Mouse (Mus musculus): ENCODE results near the gene Macrod2.
"Not testable (repeated sequence)": the region's sequence is repeated elsewhere in the genome, so short reads cannot be mapped to it uniquely, and the experiment has no call there.

The Macrod2 gene

DNA sequence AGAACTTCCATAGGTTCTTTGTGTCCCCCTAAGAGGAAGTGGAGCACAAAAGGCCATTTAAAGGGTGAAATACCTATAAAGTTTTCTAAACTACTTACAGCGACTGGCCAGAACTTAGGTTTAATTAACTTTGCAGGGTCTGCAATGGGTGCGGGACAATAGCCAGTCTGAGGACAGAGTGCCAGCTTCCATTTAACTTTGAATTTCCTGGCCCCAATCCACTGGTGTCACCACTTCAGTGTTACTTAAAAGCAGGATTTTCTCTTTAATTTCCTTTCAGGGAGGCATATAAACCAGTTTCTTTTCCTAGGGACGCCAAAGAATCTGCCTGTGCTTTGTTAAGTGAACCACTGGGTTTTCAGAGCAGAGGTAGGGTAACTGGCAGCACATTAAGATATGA lies 303.5 kb downstream of the Macrod2 start:
- DNase-seq (ENCODE audit: low read depth) = no peak

DNA sequence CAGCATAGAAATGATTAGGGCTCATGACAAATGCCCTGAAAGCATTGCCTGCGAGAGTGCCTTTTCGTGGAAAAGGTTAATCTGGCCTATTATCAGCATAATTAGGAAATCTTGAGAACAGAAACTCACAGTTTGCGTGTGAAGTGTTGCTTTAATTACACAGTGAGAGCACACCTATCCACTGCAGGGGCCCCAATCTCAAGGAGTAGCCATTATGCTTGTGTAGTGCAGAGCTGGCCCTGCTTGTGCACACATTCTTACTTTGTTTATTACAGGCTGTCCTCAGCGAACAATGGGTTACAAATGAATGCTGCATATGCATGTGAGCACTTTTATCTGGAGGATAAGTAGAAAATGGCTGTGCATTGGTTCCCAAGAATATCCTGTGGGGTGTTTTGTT lies 308.3 kb downstream of the Macrod2 start:
- DNase-seq (ENCODE audit: low read depth) = no peak

DNA sequence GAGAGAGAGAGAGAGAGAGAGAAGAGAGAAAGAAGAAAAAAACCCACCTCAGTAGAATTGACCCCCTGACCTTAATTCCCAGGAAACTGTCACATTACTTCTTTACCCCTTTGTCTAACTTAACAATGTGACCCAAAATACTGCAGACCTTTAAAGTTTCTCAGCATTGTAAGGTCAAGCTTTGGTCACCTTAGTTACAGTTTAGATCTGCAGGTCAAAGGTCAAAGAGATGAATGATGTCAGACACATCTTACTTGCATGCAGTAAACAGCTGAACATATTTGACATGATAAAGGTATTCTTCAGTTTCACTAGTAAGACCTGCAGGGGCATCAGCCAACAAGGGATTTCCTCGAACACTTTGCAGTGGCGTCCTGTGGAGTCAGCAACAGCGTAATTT lies 309.0 kb downstream of the Macrod2 start:
- no peak for DNase-seq (ENCODE audit: low read depth)

DNA sequence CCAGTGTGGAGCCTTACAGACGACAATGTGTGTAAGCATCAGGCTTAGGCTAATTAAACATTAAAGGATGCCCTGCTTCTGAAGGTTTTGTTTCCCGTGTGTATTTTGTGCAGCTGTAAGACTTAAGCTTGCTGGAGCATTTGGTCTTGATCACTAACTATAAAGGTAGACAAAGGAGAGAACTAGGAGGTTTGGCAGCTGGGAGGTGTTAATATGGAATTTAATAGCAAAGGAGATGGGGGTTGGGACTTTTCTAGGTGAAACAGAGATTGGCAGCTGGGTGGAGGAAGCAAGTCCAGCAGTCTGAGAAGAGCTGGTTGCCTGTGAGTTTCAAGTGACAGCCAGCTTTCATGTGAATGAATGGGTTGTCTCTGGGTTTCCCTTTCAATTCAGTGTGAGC lies 310.2 kb downstream of the Macrod2 start:
- DNase-seq (ENCODE audit: low read depth) = no peak

DNA sequence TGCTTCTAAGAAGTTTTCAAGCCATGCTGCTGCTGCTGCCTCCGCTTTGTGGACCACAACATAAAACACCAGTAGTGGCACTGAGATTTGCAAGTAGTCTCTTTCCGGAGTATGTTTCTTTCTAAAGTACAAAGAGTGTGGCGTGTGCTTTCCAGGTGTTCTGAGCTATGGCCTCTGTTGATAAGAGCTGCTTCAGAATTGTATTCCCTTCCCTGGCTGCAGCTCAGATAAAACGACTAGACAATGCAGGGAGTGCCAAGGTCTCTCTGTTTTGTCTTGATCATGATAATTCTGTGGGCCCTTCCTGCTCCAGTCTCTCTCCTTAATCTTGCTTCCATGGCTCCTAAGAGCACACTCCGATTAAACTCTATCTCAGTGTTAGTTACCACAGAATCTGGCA lies 312.4 kb downstream of the Macrod2 start:
- no peak for DNase-seq (ENCODE audit: low read depth)

DNA sequence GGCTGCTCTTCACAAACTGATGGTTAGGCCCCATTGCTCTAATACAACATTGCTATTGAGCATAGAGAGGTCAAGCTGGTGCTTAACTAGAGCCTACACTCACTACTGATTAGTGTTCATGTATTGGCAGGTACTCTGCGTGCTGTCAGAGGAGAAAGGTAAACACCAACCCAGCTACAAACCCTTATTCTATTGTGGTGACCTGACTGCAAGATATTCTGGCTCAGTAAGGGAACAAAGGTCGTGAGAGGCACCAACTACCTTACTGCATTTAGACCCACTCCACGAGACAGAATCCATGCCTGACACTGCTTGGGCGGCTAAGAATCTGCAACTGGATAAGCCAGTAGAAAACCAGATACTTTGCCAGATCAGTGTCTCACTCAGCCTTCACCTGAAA lies 320.7 kb downstream of the Macrod2 start:
- no peak for DNase-seq (ENCODE audit: low read depth)

DNA sequence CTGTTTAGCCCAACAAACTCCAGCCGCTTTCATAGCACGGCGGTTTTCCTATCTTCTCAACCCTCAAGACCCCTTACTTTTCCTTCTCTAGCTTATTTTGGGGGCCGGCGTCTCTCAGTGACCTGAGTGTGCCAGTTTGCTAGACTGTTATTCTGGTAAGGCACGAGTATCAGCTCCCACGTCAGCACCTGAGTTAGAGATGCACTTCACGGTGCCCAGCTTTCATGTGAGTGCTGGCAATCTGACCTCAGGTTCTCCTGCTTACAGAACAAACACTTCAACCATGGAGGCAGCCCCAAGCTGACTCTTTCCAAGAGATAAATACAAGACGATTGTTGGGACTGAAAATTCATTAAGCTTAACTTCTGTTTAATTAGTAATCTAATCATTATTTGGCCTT lies 322.3 kb downstream of the Macrod2 start:
- DNase-seq (ENCODE audit: low read depth) = no peak

DNA sequence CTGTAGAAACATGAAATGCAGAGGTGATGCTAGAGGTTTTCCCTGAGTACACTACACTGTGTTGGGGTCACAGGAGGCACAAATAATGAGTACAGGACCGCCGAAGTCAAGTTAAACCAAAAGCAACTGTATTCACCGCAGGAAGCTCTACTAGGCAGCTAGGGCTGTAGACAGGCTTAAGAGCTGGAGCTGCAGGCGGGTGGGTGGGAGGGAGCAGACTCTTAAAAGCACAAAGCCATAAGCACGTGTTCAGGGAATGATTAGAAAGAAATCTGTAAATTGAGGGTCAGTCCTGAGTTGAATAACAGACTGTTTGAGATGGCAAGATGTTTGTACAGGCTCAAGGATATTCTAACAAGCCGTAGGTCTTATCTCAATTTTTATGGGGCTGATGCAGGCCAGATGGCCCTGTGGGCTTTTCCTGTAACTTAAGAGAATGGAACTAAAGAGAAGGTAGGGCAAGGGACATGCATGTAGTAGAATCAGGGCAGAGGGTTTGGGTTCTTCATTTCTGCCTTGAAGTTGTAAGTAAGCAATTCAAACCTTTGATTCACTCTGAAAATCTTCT lies 337.6 kb downstream of the Macrod2 start:
- no peak for DNase-seq (ENCODE audit: low read depth)

DNA sequence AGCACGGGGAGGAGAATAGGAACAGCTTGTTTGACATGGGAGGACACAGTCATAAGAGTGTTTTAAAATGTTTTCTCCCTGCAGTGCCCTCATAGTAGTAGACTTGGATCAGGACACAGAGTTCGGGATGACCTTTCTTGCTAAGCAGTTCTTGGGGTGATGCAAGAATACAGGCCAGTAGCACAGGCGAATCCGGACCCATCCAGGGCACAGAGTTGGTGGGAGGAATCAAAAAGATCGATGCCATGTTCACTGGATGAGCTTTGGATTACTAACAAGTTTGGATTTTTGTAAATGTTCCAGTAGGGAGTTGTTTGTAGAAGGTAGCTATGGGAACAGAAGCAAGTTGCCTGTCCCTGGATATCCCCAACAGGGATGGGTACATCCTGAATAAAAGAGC lies 345.4 kb downstream of the Macrod2 start:
- DNase-seq (ENCODE audit: low read depth) = no peak

DNA sequence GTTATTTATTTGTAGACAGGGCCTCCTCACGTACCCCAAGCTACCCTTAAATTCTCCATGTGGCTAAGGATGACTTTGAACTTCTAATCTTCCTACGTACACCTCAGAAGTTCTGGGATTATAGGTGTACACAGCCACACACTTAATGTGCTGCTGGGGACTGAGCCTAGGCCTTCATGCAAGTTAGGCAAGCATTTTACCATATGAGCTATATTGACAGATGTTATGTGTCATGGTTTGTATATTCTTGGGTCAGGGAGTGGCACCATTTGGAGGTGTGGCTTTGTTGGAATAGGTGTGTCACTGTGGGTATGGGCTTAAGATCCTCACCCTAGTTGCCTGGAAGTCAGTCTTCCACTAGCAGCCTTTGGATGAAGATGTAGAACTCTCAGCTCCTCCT lies 347.8 kb downstream of the Macrod2 start:
- not testable (repeated sequence) for DNase-seq (ENCODE audit: low read depth)

DNA sequence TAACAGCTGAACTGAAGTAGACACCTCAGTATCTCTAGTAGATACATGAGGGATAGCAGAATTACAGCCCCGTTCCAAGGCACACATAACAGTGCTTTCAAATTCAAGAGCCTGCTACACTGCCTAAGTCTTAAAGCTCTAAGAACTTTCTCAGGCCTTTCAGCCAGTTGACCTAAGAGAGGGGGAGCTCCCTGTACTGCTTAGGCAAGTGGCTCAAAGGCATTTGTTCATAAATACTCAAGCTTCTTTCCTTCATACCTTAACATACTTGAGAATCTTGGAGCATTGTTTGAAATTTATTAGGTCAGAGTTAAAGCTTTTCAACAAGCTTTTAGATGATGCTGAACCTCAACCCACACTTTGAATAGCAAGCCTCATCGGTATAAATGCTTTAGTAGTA lies 363.8 kb downstream of the Macrod2 start:
- no peak for DNase-seq (ENCODE audit: low read depth)

DNA sequence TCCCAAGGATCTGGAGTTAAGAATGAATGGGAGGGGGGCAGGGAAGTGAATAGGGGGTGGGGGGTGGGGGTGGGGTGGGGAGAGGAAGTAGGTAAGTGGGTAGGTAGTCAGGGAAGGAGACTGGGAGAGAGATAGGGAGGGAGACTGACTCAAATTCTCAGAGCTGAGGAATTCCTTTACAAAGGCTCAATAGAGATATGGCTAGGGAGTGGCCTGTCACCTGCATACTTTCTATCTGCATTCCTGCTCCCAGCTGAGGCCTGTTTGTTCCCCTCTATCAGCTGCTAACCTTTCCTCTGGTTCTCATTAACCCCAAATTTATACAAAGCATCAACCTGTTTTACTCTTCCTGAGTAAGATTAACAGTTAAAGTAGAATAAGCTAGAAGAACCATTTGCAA lies 364.6 kb downstream of the Macrod2 start:
- no peak for DNase-seq (ENCODE audit: low read depth)

DNA sequence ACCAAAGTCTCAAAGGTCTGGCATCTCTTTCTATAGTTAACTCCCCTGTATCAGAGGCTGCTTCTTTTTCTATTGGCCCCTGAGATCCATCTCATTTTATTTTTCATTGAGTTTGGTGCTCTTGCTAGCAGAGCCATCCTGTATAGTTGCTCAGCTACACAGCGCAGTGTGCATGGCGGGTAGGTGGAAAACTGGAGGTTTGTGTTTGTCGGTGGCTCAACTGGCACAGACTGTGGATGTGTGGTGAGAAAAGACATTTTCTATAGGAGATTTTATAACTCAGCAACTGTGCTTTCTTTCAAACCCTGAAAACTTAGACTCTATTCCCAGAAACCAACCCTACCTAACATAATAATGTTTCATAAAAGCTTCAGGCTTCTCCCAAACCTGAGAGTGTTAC lies 365.0 kb downstream of the Macrod2 start:
- DNase-seq (ENCODE audit: low read depth) = no peak

DNA sequence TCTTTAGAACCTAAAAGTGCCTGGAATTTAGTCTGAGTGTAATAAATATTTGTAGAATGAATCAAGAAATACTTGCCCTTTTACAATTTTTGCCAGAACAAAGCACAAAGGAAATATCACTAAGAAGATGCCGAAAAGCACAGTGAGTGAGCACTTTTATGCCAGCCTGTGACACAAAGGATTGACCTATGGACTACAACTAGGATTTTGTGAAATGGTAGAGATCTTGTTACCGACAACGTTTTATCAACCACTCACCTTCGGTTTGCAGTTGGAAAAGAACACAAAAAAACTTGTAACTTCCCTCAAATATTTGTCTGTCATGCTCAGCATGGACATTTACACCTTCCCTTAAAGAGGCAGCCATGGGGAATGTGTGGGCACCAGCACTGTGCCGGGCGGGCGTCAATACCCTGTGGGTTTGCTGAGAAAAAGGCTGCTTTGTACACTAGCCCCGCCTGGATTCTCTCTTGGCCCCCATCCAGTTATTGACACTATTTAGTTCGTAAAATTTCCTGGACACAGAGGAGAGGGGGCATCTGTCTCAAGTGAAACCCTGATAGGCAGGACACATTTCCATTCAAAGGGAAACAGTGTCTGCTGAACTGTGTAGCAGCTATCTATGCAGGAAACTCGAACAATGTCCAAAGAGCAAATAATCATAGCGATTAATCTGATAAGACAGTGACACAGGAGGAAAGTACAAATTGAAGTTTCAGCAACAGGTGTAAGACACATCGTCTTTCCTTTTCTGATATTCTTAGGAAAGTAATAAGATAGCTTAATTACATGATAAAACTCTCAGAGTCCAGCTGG lies 368.2 kb downstream of the Macrod2 start:
- no peak for DNase-seq (ENCODE audit: low read depth)

DNA sequence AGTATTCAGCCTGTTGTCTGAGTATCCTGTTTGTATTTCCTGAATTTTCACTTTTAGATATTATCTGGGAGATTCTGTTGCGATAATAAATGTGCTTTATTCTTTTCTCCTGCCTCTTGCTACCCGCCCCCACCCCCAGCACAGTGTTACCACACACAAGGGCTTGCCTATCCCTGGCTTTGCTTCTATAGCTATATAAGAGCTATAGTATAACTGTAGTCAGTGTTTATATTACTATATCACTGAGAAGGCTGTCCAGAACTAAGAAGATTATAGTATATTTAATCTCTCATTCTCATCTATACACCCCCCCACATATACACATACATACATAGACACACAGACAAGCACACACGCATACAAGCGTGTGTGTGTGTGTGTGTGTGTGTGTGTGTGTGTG lies 374.4 kb downstream of the Macrod2 start:
- no peak for DNase-seq (ENCODE audit: low read depth)

DNA sequence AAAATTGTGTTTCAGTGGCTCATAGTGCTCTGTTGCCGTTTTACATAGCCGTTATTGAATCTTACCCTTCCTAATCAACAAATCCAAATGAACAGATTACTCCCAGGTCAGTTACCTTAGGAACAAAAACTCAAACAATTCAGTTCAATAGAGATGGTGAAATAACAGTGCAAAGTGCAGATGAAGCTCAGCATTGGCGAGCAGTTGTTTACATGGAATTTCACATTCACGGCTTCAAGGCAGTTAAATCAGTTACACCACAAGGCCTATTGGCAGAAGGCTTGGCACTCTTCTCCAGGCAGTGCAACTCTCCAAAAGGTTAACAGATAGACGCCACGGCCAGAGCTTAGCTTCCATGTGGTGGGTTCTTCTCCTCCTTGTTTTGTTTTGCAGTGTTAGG lies 377.7 kb downstream of the Macrod2 start:
- DNase-seq (ENCODE audit: low read depth) = no peak

DNA sequence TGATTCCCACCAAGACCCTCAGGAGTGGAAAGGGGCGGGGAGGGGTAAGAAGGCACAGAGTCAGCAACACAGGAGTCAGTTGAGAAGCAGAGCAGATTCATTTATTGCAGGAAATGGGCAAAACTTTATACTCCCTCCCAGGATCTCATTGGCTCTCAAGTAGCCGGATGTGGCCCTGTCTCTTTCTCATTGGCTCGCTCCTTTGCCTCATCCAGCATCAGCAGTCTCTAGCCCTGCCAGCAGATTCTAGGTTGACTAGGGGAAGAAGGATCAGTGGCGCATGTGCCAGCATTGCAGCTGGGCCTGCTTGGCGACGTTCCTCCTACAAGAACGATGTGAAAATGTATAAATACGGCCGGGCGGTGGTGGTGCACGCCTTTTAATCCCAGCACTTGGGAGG lies 378.3 kb downstream of the Macrod2 start:
- no peak for DNase-seq (ENCODE audit: low read depth)

DNA sequence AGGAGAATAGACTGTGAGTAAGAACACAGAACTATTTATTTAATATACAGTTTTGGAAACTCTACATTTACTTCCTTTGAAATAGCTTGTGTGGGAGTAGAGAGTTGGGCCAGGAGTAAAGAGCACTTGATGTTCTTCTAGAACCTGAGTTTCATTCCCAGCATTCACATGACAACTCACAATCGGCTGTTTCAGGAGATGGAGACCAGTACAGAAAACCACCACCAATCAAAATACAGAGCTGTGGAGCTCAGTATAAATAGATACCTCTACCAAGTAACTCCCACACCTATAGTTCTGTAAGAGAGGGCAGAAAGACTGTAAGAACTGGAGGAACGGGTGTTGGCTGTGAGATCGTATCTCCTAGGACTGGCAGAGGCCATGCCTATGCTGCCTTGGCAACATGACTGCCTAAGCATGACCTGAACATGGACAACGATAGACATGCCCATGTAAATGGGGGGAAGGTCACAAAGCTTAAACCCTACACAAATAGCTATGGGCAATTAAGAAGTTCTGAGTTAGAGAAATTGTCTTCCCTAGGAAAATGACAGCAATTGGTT lies 379.8 kb downstream of the Macrod2 start:
- no peak for DNase-seq (ENCODE audit: low read depth)

DNA sequence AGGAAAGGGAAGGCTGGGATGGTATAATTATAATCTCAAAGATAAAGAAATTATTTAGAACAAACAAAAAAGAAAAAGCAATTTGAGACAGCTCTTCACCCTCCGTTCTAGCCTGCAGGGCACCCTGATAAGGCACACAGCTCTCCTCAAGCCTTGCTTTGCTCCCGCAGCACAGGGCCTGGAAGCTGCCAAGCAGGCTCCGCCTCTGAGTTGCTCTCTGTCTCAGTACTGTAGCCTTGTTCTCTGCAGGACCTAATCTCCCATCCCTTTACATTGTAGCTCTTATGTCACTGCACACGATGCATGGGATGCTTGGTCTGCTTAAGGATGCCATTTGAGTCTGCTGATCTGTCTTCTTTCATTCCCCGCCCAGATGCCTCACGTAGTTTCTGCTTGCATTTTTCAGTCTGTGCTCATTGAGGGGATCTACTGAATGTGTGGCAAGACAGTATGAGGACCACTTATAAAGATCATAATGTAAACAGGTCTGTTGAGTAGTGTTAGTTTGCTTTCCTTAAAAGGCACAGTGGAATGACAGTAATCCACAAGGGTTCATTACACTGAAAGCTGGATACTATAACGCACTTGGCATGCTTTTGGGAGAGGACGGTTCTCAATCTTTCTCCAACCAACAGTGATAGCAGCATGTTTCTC lies 380.5 kb downstream of the Macrod2 start:
- DNase-seq (ENCODE audit: low read depth) = no peak

DNA sequence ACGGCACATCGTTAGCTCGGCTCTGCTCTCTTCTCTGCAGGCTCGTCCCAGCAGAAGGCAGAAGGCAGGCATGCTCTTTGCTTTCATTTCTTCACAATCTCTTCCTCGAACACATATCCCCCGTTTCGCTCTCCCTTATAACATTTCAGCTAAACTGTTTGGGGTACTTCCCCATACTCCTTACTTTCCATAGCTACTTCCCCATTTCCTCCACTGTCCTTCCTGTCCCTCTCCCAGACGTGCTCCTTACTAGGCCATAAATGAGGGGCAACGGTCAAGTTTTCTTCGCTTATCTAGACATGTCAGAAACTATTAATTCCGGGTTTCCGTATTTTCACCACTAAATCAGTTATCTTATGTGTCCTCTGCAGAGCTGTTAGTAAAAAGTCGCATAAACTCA lies 383.1 kb downstream of the Macrod2 start:
- DNase-seq (ENCODE audit: low read depth) = no peak

DNA sequence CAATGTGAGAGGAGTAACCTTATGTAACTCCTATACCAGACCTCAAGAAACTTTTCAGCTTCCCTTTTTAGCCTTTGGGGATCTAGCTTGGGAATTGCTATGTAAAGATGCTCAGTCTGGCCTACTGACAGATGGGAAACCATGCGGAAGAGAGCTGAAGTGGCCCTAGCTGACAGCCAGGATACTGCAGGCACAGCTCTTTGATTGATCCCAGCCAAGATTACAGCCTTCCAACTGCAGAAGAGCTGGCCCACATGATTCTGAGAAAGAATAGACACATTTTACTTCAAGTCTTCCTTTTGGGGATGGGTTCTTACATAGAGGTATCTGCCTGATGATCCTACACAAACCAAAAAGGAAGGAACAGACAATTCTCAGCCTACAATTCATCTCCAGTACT lies 387.9 kb downstream of the Macrod2 start:
- DNase-seq (ENCODE audit: low read depth) = no peak

DNA sequence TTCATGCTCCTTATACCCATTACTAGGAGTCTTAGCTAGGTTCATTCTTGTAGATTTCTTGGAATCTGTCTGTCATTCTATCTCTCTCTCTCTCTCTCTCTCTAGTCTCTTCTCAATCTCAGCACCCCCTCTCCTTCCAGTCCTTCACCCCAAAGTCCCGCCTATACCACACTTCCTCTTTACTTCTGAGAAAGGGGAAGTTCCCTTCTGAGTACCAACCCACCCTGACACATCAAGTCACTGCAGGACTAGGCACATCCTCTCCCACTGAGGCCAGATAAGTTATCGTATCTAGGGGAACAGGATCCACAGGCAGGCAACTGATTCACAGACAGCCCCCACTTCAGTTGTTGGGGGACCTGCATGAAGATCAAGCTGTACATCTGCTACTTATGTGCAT lies 389.5 kb downstream of the Macrod2 start:
- peak; percentile 1 for DNase-seq (ENCODE audit: low read depth)

DNA sequence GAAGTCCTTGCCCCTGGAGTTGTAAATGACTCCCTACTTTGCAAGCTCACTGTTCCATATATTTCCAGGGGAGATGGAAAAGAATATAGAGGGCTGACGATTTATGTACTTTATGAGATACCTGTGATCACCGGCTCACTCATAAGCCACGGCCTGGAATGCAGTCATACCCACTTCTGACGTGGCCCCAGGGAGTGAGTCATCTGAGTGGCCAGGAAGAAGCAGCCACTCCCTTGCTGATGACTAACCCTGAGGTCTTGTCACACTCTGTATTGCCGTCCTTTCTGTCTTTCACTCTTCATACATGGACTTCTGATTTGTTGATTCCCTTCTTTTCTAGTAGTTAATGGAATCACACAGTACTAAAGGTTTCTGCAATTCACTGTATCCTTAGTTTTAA lies 395.3 kb downstream of the Macrod2 start:
- no peak for DNase-seq (ENCODE audit: low read depth)

All from induced T-regulatory cell, adult 2 months (primary cell).